Mouse (Mus musculus) right cerebral cortex, postnatal 36 days (tissue): ENCODE data around the gene Dscam.

Source experiments
- DNase-seq, 2 experiments: peaks; one replicate each; pipeline ENCODE4 v3.0.0; 2022; ENCODE audit warnings: low spot score in 2 of 2, mixed read lengths in 1 of 2

Gene Dscam

DNA sequence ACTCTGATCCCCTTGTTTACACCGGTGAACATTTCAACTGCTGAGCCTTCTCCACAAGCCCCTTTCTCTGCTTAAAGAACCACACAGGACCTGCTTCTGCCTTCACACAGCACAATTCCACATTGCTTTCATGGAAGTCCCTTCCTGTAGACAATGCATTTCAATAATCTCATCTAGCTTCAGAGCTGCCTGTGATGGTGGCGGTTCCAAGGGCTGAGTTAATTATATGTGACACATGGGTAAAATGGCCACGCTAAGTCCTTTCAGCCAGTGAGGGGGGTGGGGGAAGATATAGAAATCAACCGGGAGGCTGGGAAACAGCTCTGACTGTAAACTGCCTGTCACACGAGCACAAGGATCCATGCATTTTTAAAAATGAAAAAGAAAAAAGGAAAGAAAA is 152.2 kb downstream of the Dscam start:
- no peak for DNase-seq

DNA sequence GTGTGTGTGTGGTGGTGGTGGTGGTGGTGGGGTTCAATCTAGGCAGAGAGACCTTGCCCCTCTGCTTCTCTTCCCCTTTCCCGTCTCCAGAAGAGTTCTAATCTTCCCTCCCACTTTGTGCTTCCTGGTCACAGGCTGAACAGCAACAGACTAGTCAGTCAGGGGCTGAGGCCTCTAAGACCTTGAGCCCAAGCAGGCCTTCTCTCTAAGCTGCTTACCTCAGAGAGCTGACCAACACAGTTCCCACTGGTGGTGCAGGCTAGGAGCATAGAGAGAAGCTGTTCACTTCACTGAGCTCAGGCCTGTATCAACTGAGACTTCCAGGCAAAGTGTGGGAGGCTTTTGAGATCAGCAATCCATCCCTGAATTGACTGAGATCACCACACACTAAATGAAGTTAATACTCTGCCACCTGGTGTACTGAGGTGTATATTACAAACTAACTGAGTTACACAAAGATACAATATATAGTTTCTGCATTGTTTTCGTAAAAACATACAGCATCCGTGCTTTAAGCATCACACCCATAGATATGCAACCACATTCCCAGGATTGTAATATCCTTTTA is 153.3 kb downstream of the Dscam start:
- no peak for DNase-seq

DNA sequence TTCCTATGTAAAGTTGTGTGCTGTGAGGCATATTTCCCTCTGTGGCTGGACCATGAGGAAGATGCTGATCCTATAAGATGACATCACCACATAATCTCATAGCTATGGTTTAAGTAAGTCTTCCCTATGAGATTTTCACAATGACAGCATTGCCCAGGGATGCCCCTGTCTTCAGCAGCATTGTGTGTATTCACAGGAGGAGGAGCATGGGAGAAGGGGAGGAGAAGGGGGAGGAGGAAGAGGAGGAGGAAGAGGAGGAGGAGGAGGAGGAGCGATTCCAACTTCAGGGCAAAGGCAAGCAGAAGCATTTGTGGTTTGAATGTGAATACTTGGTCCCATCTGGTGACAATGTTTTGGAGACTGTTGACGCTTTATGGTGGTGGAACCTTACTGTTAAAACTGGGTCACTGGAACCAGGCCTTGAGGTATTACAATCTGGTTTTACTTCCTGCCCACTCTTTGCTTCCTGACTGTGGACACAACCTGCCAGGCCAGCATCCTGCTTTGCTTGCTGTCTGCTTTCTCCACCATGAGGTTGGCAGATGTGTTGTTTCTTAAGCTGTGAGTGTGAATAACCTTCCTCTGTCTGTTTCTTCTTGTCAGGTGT is 154.2 kb downstream of the Dscam start:
- no peak for DNase-seq

DNA sequence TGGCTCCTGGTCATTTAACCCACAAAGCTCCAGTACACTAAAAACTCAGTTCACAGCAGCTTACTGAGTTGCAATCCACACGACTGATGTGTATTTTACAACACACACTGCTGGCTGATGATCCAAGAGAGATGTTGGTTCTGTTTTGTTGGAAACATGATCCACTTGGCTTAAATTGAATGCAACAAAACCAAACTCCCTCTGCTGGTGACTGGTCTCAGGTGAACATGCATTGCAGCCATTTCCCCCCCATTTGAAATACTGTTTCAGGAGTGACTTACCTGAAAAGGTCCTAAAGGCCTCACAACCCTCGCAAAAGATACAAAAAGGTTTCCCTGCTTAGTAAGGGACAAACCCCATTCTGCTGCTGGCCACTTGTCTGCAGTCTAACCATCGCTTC is 156.2 kb downstream of the Dscam start:
- no peak for DNase-seq

DNA sequence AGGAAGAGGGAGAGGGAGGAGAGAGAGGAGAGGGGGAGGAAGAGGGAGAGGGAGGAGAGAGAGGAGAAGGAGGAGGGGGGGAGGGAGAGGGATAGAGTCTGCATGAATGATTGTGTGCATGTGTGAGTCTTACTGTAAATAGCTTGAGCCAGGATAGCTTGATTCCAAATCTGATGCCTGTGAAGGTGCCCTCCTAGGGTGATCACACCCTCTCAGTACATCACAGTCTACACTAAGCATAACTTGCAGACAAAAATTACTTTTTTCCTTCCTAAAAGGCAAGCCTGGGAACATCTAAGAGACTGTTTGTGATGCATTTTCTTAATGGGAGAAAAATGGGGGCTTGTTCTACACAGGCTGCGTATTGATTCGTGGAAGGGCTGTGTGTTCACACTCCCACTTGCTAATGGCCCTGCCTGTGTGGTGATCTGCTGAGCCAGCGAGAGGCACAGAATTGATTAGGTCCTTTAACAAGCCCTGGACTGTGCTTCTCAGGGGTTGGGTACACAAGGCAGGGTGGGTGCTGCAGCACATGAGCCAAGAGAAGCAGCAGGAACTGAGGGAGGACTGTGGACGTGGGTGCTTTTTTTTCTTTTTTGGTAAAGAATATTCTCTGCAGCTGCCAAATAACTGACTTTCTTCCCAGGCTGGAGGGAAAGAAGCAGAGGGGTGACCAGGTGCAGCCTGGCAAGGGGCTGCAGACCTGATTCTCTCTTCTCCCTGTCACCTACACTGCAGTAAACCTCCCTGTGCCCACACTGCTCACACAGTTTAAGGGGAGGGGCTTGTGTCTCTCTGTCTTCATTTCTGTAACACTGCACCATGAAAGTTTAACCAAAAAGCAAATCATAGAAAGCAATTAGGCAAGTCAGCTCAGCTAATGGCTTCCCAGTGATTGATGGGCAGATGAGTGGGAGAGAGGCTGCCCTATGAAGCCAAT is 161.2 kb downstream of the Dscam start:
- DNase-seq, result peak; percentile 38 to 48

DNA sequence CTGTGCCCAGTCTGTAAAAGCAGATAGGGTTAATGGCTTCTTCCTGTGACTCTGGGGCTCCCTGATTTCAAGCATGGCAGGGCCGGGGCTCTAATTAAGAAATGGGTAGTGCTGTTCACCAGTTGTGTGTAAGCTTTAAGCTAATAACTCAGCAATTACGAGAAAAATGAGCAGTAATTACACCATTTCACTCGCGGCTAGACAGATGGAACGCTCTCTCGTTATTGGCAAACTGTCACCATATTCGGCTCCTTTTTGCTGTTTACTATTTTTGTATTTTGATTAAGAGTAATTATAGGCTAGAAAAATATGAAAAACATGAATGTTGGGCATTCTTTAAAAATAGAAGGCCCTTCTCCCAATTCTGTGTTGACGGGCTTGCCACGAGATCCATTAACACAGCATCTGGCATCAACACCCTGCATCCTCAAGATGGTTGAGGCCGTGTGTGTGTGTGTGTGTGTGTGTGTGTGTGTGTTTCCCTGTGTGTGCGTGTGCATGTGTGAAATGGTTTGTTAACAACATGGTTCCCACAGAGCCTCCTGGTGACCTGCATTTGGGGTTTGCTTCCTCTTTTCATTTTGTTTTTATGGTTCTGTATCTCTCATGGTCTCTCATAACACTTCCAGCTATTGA is 162.5 kb downstream of the Dscam start:
- DNase-seq, result no peak

DNA sequence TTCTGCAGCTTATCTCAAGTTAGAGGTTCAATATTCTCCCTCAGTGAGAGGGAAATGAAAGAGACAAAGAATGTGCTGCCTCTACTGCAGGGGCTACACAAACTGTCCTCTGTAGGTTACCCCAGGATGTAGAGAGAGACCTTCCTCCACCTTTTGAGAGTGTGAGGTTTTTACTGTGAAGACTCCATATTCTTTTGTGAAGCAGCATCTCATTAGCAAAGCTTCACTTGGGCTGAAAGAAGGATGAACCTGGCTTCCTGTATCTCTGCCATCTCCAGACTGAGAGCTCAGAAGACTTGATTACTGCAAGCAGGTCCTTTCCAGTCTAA is 163.7 kb downstream of the Dscam start:
- DNase-seq, result no peak

DNA sequence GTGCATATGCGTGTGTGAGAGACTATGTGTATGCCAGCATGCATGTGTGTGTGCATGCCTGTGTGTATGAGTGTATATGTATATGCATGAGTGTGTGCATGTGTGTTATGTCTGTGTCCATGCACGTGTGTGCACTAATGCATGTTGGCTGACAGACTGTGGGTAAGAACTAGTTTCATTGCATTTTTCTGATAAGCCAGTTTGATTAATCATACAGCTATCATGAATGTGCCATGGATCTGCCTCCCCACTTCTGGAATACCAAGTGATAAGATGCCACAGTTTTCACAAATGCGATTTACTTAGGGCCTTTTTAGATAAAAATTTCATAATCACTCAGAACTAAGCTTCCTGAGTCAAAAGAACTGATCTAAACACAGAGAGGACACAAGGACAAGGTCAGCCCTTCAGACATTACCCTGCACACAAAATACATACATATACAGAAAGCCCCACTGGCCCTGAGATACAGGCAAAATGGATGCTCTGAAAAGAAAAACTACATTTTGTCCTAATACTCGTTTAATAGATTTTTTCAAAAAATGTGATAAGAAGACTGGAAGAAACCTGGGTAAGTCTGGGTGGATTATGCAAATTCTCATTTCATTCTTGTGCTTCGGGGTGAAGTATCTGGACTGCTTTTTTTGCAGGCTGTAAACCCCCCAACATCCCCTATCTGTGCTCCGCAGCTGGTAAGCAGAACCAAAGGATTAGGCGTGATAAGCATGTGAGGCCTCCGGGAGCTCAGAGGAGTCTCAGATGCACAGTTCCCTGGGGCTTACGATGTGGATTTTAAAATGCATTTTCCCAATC is 164.3 kb downstream of the Dscam start:
- no peak for DNase-seq

DNA sequence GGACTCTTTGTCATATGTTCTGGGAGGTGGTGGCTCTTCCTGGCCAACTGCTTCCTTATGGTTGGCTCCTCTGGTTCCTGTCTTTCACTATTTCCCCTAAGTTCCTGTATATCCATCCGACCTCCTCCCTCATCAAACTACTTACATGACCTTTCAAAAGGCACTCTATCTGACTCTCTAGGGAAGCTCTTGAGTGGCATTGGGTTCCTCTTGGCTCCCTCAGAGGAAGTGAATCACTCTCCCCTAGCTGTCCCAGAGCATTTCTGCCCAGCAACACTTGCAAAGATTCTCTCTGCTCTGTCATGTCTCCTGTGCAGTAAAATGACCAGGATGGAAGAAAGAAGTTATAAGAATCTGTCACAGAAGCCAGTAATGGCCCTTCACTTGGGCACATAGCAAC is 166.6 kb downstream of the Dscam start:
- DNase-seq, result no peak

DNA sequence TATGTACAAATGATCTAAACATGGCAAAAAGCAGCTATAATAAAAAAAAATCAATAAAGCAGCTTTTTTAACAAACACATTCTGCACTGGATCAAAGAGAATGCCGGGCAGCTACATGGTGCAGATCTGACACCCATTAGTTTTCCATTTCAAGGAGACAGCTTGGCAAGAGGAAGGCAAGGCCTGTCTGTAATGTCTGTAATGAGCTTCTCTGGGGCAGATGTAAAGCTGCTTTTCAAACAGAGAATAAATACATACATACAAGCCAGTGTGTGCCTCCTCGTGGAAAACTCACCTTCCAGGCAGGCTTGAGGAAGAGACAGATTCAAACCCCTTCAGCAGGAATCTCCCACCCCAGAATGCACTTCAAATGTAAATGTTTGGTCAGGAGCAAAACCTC is 167.7 kb downstream of the Dscam start:
- DNase-seq, result no peak

DNA sequence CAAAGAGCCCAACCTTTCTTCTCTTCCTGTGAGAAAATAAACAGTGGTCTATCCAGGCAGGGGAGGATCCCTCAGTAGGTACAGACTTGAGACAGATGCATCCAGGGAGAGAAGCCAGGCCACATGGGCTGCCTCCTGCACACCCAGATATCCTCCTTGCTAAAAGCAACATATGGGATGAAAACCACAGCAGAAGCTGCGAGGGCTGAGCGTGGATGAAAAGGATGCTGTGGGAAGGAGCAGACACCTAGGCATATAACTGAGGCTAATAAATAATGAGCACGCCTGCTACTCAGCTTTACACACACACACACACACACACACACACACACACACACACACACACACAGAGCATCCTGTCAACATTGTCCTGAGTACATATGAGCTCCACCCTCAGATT is 168.4 kb downstream of the Dscam start:
- peak; percentile 84 for DNase-seq

DNA sequence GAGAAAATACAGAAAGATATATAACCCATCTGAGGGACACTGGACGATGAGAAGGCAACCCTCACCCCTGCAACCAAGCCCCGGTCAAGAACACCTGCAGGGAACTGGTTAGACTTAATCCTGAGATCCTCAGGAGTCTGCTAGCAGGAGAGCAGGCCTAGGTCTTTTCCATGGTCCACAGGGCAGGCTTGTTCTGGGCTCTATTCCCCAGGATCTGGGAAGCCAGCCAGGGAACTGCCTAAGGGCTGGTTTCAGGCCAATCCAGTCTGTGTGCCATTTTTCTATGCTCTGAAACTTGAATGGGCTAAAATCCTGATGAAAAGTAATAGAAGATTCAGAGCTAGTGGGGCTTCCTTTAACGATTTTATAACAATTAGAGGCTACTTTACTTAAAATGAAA is 173.7 kb downstream of the Dscam start:
- peak; percentile 36 to 43 for DNase-seq

DNA sequence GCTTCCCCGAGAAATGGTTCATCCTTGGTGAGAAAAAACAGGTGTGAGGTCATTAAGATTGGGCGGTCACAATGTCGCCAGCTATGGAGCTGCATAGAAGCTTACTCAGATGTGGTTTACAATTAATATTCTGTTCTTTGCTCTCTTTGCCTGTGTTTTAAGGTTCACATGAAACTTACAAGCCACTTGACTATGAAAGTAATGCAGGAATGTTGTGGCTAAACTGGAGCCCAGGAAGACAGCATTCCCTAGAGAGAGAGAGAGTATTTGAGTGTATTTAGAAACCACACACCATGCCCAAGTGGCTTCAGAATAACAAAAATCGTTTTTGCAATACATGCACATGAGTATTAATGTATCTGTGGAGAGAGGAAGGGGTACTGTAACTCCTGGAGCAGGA is 174.7 kb downstream of the Dscam start:
- DNase-seq, result no peak

DNA sequence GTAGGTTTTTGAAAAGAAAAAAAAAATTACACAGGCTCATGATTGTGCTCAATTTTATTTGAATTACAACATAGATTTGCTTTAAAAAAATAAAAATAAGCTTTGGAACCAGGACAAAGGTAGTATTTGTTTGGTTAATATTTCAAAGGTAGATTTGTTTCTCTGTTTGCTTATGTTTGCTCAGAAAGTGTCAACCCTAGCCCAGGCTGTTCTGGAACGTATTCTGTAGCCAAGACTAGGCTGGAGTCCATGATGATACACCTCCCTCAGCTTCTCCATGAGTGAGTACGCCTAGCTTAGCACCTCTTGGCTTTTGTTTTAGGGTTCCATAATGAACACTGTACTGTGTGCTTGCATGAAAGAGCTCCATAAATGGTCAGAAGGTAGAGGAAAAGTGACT is 183.2 kb downstream of the Dscam start:
- no peak for DNase-seq

DNA sequence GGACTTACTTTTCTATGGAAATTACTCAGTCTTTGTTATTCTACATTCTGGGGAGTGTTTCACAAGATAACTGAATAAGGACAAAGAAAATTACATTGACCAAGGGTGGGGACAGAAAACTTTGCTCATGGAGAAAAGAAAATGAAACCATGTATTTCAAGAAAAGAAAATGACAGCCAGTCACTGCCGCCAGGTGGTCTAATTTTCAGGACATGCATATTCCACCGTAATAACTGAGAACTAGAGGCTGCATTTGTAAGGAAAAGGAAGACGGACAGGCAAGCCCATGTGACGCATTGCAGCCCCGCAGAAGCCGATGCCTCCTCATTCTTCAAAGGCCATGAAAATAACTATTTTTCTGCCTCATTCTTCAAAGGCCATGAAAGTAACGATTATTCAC is 197.3 kb downstream of the Dscam start:
- no peak for DNase-seq

DNA sequence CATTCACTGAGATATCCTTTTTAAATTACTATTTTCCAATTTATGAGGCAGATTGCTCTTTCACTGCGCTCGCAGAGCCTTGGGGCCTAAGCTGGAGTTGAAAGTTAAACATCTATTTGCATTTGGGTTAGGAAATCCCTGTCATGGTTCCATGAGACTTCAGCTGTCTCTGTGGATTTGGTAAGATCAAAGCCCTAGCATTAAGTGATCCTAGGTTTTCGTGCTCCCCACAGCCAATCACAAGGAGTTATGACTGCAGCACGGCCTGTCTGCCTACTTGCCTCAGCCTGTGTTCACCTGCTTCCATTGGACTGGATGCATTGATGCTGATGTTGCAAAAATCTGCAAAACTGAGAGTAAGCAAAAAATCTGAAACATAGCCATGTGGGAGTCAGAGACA is 198.8 kb downstream of the Dscam start:
- no peak for DNase-seq

DNA sequence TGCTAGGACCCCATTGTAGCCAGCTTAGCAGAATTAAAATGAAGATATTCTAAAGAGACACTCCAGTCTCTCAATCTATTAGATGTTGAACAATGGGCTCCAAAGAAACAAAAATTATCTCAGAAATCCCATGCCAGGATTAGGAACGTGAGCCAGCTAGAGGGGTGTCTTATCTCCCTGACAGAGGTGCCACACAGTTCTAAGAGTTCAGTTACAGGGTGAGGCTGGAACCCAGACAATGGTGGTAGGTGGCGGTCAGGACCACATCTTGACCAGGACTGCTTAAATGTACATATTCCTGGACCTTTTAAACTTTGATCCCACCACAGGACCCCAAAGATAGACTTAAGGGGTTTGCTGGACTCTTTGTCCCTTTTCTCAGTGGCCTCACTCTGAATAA is 200.1 kb downstream of the Dscam start:
- DNase-seq, result no peak

DNA sequence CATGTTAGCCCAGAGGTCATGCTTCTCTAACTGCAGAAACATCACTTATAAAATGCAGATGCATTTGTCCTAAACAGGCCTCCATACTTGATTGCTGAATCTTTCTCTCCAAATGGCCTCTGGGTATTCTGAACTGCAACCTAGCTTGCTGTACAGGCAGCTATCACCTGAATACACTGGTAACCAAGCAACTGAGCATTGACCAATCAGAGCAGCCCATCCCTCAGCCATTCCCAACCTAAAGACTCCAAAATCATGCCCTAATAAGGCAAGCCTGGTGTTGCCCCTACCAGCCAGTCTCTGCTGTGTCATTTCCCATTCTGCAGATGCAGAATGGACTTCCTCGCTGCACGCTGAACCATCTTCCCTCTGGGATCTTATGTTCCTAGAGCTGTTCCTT is 200.9 kb downstream of the Dscam start:
- DNase-seq, result no peak

DNA sequence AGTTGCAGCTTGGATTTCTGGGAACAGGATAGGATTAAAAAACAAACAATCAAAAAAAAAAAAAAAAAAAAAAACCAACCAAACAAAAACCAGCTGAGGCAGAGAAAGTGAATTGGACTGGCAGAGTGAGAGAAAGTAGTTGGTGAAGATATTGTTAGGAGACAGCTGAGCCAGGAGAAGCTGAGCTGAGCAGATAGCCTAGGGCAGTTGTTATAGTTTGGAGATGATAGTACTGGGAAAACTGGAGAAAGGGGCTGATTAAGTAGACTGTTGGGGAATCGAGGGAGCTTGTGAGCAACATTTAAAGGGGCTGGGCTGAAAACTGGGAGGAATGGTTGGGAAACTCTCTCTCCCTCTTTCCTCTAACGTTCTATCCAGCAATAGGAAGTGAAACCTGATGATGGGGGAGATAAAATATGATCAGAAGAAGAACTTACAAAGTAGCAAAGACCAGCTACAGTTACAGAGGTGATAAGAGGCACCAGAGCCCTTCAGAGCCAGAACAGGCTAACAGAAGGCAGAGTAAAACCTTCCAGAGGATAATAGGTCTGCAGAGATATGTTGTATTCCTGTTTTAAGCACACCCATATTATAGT is 201.6 kb downstream of the Dscam start:
- no peak for DNase-seq

DNA sequence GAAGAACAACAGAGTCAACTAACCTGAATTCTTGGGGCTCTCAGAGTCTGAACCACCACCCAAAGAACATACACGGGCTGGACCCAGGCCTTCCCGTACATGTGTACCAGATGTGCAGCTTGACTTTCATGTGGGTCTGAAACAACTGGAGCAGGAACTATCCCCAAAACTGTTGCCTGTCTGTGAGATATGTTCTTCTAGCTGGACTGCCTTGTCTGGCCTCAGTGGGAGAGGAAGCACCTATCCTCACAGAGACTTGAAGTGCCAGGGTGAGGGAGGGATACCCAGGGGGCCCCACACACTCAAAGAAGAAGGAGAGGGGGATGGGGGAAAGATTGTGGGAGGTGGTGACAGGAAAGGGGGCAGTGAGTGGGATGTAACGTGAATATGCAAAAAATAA is 210.9 kb downstream of the Dscam start:
- DNase-seq, result no peak

DNA sequence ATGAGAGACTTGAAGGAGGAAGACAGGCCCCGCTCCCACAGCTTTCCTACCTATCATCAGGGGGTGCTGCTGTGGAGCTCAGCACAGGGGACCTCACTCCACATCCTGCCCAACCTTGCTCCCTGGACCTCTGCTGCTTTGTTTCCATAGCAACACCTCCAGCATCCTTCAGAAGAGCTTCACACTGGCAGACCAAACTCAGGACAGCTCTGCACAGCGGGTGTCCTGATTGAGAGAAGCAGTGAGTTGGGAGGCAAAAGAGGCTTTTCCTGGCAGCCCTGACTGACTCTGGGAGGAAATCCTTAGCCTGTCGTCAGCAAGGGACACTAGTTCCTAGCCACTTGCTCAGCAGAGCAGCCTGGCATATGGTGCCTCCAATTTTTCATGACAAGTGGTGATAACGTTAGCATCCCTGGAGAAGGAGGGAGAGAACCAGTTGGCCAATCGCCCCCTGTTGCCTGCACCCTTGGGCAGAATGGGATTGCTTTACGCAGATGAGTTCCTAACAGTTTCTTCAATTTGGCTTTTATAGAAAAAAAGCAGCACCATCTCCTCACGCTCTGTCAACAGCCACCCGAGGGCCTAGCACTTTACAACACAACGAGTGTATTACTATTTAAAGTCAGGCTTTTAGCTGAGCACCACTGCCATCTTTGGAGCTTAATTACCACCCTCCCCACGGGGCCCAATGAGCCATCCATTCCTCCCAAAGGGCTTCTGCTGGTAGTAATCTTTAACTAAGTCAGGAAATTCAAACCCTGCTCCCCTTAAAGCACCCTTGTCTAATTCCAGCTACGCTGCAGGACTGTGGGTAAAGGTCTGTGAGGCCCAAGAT is 224.9 kb downstream of the Dscam start:
- DNase-seq, result no peak
